19 mouse cellular contexts compared by ENCODE assay signal in genomic region chr15:94187588-94187987, GRCm38 (mm10).
DNase-seq lines count a peak whose midpoint lies in the region; ATAC-seq lines count a peak whose summit lies in the region.
"Had no signal": no experiment of that assay in that cellular context is flagged by ENCODE, and none has a peak within 500 bp of the region (broad histone marks: within the 10 kb centered on the region; RNA-seq: fewer than 3 reads in every experiment).

No protein-coding gene starts in this region.

- peak; percentile 55 for DNase-seq in T-cell, adult 2 months (ENCODE audit: low spot score)
- peak; percentile 7 to 35 for DNase-seq in thymus, adult 18-20 months
- DNase-seq in thymus, postnatal 36 days: peak; percentile 42 to 62
- no peak for DNase-seq in urinary bladder, adult 18-20 months (ENCODE audit: low spot score in 2 of 2)
- DNase-seq in cerebellum, postnatal 4 days (ENCODE audit: low spot score in 2 of 2): no peak
- no peak for DNase-seq in right cerebral cortex, adult 18-20 months
- DNase-seq: adrenal gland, postnatal 10 days; cerebellum, adult 18-20 months; heart, postnatal 14 days; kidney, adult 18-20 months; left cerebral cortex, postnatal 4 days; liver; lung, postnatal 4 days; right cerebral cortex, postnatal 14 days; spleen, adult 18-20 months had no signal

- peak; percentile 43 for ATAC-seq in CD4-positive, CD25-positive, alpha-beta regulatory T cell, adult 4 months
- ATAC-seq: forebrain, embryonic 14.5 days; midbrain, embryonic 16.5 days; Patski had no signal

Comparison
In these comparisons a context has a peak if more than half of its experiments do, and no peak if none do; other contexts are left out.
1. DNase-seq: peak in T-cell, adult 2 months (single experiment), thymus, adult 18-20 months (2 of 2) and thymus, postnatal 36 days (2 of 2); none in urinary bladder, adult 18-20 months (0 of 2), cerebellum, postnatal 4 days (0 of 2) and right cerebral cortex, adult 18-20 months (single experiment).